Mouse (Mus musculus): Measurements from ENCODE around the gene Klhl21.
A peak's percentile ranks its signal among the peaks of the same experiment; 100 is the strongest.

Gene Klhl21

GRCm38 (mm10) chr4:151996173-151996950 is 12.2 kb upstream of the Klhl21 start, which contains the start of gene Phf13:
Gene Phf13, minus strand, starts transcription at chr4:151996258.
- peak; percentile 99 for DNase-seq

GRCm38 (mm10) chr4:151996951-151997222 is 11.7 kb upstream of the Klhl21 start:
- no peak for DNase-seq

- DNase-seq, result no peak
Observed at GRCm38 (mm10) chr4:151997701-151998100, 10.9 kb upstream of the Klhl21 start.

GRCm38 (mm10) chr4:151999481-151999880 is 9.1 kb upstream of the Klhl21 start:
- DNase-seq, result no peak

DNA sequence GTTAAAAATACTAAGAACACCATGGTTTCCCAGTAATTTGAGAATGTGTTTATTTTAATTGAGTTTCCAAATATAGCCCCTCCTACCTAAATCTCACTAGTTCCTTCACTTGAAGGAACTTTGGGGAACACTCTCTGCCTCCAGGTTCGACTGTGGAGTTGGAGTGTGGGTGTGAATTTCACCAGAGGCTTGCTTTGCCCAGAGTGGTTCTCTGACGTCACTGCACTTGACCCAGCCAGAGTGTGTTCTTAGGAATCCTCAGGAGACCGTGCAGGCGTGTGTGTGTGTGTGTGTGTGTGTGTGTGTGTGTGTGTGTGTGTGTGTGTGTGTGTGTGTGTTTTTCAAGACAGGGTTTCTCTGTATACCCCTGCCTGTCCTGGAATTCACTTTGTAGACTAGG is 7.7 kb upstream of the Klhl21 start:
- no peak for DNase-seq

DNA sequence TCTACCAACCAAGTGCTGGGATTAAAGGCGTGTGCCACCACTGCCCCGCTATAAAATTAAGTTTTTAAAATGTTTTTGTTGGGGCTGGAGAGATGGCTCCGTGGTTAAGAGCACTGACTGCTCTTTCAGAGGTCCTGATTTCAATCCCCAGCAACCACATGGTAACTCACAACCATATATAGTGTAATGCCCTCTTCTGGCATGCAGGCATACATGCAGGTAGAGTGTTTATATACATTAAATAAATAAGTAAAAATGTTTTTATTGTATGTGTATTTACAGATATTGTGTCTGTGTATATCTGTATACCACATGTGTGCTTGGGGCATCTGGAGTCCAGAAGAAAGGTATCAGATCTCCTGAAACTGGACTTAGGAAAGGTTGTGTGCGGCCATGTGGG is 7.3 kb upstream of the Klhl21 start:
- DNase-seq, result no peak

DNA sequence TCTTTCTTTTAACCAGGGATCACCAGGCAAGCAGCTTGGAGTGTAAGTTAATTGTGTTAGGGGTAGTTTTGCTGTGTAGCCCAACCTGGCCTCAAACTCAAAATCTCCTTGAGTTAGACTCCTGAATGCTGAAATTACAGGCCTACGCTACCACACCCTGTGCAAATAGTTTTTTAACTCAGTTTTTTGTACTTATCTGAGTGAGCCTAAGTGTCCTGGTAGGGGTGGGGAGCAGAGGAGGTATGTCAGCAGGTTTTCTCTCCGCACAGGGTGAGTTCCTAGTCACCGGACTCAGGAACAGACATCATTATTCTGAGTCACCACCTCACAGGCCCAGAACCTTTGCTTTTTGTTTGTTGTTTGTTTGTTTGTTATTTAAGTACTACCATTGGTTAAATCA is 6.5 kb upstream of the Klhl21 start:
- DNase-seq, result no peak

GRCm38 (mm10) chr4:152006137-152006536 is 2.5 kb upstream of the Klhl21 start:
- no peak for DNase-seq

DNA sequence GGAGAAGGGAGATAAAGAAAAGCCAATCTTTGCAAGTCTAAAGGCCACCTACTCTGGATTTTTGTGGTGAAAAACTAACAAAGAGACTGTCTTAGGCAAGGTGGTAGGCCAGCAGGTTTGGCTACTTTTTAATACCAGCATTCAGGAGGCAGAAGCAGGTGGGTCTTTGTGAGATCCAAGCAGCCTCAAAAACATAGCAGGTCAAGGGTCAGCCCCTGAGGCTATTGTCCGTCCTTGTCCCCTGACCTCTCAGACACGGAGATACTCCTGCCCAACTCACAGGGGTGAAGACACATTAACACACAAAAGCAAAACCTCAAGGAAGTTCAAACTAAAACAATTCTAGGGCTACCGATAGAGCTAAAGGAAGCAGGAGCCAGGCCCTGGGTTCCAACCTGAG is 1.8 kb upstream of the Klhl21 start:
- DNase-seq, result no peak

GRCm38 (mm10) chr4:152007481-152008147 is 989 bp upstream of the Klhl21 start:
- DNase-seq, result no peak

DNA sequence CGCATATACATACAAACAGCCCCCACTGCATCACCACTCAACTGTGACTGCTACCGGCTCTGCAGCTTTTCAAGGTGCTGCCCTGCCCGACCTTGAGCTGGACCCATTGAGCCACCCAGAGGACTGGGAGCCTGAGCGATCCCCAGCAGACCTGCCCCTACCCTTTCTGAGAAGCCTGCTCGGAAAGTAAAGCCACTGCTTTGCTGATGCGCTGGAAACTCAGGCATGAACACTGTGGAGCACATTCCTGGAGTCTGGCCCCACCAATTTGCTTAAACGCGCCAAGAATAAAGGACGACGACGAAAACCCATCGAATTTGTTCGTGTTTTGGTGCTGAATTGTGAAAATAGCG is 479 bp upstream of the Klhl21 start:
- DNase-seq, result no peak

- peak; percentile 84 for DNase-seq
Observed at GRCm38 (mm10) chr4:152009076-152010051, 761 bp downstream of the Klhl21 start.

DNA sequence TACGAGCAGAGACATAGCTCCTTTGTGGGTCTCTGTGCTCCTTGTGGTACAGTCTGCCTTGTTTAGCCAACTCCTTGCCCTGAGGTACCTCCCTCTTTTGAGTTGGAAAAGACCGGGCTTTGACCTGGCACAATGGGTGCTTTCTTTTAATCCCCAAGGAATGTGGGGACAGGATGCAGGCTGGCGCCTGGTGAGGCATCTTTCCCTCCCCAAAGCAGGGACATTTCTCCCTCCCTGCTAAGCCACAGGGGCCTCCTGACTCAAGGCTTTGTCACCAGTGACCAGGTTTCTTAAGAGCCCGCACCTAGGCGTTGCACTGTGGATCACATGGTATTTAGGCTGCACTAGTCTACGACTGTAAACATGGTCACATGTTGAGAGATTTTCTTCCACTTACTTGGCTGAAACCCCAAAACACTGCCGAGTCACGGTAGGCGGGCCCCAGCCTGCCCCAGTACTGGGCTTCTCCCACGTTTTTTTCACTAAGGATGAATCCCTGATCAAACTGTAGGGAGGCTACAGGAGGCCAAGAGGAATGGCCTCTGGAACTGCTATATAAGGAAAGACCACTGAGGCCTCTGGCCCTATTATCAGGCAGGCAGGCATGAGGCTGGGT is 1.6 kb downstream of the Klhl21 start:
- DNase-seq, result peak; percentile 64

GRCm38 (mm10) chr4:152010707-152011134 is 2.1 kb downstream of the Klhl21 start:
- no peak for DNase-seq

GRCm38 (mm10) chr4:152011171-152011760 is 2.7 kb downstream of the Klhl21 start:
- DNase-seq, result no peak

- DNase-seq, result no peak
Observed at GRCm38 (mm10) chr4:152012109-152012508, 3.5 kb downstream of the Klhl21 start.

- DNase-seq, result no peak
Observed at GRCm38 (mm10) chr4:152013036-152013813, 4.6 kb downstream of the Klhl21 start.

DNA sequence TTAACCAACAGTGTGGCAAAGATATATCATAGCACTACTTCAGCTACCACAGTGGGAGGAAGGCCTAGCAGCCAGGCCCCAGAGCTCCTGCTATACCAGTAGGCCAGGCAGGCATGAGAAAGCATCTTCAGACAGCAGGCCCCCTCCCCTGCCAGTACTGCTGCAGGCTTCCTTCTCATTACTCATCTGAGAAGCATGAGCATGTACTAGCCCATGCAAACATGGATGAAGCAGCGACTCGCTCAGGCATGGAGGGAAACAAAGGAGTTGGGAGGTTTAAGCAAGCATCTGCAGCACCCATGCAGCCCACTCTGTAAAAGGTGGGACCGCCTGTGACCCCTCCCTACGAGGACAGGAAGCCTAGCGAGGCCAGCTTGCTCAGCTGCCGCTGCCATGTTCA is 10.5 kb downstream of the Klhl21 start:
- DNase-seq, result no peak

- peak; percentile 9 for DNase-seq
Observed at GRCm38 (mm10) chr4:152020024-152020423, 11.4 kb downstream of the Klhl21 start.

GRCm38 (mm10) chr4:152021568-152022097 is 13.0 kb downstream of the Klhl21 start:
- DNase-seq, result peak; percentile 39

DNA sequence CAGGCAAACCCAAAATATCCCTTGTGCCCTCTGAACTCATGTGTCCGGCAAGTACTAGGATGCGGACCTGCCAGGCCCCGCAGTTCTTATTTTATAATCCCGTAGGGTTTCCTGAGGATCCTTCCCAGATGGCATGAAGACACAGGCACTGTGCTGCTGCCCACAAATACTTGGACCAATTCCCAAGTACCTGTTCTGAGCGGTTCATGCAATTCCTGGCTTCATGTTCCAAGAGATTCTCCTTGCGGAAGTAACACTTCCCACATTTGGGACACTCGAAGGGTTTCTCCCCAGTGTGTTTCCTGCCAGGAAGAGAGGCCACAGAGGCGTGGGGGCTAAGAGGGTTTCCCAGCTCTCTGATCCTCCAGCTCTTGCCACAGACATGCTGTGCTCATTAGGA is 13.9 kb downstream of the Klhl21 start:
- DNase-seq, result peak; percentile 57

DNA sequence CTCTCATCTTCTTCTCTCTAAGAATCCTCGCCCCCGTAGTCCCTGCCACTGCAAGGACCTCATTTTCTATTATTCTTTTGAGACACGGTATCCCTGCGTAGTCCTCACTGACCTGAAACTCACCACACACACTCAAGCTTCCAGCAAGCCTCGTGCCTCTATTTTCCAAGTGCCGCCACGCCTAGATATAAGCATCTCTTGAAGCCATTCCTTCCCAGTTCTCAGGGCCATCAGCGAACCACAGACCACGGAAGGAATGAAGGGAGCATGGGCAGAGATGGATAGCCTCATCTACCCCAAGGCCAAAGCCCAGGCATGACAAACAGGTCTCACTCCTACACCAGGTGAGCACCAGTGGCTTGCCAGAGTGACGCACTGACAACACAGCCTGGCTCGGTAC is 15.9 kb downstream of the Klhl21 start:
- DNase-seq, result no peak

All from cerebellum, adult 9-11 months (tissue).